Mouse (Mus musculus) 416B (cell line): ENCODE data around the gene Olfr1157.

Experiments used
- DNase-seq: peaks from one replicate; pipeline ENCODE4 v3.0.0; 2011; ENCODE audit warnings: low read depth

Olfr1157 gene

DNA sequence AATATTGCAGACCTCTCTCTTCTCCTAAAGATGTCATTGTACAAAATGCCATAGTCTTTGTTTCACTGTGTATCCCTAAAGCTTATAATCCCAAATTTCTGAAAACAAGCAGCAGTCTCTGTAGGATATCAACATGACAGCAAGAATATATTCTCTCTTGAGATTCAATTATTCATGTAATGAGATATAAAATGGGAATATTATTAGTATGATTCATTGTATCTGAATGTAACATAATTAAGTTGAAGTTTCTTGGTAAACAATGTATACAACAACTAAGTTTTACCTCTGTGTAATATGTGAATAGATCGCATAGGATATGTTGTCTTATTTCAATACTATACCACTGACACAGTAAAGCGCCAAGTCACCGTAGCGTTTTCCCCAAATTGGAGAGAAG, at the start of gene Olfr1157:
TSS of gene Olfr1157 (minus strand) at position 101 of the 400 bp plus-strand sequence.
- no peak for DNase-seq

DNA sequence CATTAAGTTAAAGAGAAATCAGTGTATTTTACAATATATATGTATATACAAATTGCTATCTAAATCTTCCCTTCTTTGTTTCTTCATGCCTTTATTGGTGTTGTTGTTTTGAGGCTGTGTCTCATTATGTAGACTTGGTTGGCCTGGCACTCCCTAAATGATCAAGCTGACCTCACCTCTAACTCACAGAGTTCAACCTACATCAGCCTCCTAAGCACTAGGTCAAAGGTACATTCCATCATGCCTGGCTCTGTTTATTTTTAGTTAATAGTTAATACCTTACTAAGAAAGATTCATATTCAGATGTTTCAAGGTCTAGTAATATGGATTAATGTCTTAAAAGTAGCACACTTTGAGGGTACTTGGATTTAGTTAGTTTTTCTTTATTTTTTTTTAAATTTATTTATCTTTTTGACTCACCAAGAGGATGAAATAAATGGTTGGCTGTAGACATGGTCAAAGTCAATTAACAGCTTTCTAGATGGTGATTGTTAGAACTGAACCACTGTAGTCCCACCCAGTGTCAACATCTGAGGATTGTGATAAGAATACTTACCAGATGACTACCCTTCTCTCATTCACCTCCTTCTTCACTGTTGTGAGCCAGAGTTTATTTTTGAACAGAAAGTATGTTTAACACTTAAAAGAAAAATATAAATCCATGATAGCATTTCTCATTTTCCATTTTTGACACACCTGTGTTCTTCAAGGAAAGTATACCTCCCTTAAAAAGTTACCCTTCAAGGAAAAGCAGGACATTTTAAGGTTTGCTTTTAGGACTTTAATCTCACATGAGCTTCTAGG, 39.6 kb upstream of the Olfr1157 start, which contains the start of gene Olfr1160:
TSS of gene Olfr1160 (minus strand) at position 754 of the 804 bp plus-strand sequence.
- no peak for DNase-seq

DNA sequence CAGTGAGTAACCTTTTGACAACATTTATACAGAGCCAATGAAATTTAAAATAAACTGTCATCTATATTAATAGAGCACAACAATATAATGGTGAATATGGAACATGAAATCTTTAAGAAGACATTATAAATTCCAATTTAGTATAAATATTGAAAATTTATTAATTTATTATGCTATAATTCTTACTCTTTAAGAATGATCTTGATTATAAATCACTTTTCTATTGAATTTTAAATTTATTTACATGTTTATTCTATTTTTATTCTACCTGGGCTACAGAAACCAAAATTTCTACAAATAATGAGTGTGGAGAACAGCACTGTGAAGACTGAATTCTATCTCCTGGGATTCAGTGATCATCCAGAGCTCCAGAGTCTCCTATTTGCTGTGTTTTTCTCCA, 21.7 kb upstream of the Olfr1157 start, which contains the start of gene Olfr1158:
TSS of gene Olfr1158 (plus strand) at position 301 of the 400 bp plus-strand sequence.
- DNase-seq: no peak

DNA sequence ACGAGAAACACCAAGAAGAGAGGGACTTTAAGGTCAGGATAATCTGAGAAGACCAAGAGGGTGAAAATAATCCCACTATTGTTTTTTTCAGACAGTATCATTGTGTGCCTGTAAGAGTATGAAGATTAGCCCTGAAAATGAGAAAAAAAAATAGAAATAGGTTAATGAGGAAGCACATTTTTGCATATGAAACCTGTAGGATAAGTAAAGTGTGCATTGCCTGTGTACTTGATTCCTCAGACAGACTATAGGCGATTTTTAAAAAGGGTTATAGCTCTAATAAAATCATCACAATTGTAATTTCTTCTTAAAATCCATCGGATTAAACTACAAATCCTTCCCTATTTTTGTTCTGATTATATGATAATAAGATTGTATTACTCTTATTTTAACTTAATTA, 6.5 kb upstream of the Olfr1157 start, which contains the start of gene Olfr74:
TSS of gene Olfr74 (minus strand) at position 101 of the 400 bp plus-strand sequence.
- DNase-seq: no peak

DNA sequence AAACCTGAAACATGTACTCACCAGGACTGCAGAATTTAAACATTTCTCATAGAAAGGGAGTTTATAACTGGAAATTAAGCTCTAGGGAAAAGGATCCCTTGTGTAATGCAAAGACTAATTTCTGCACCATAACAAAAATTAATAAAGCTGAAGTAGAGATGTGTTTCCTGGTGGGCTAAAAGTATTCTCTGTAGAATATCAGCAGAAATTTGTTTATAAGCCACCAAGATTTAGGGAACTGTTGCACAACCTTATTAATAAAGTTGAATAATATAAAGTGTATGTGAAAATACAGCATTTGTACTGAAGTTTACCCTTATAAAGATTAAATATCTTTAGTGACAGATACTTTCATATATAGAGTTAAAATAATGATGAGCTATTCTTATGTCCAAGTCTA, 15.1 kb downstream of the Olfr1157 start, which contains the start of gene Olfr1156:
TSS of gene Olfr1156 (minus strand) at position 101 of the 400 bp plus-strand sequence.
- no peak for DNase-seq

DNA sequence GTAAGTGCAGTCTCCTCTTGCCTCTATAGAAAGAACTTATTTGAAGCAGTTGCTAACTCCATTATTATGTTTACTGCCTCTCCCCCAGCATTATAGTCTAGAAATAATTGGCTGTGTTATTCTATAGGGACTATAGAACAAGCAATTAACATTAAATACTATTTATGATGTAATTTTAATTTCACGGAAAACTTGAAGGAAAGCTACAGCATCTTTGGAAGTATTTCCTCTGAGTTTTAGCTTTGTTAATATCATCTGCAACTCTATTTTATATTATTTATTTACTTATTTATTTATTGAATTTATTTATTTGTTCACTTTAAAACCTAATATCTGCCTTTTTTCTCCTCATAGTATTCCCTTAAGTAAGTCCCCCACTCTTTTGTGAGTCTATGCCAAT, 23.1 kb downstream of the Olfr1157 start, which contains the start of gene Olfr1155:
TSS of gene Olfr1155 (minus strand) at position 101 of the 400 bp plus-strand sequence.
- DNase-seq: no peak
